Mouse (Mus musculus) spleen, postnatal 4 days (tissue): ENCODE results near the gene Slc9a7.
A peak's percentile ranks its signal among the peaks of the same experiment; 100 is the strongest.

Experiments
- DNase-seq, 2 experiments: peaks; one replicate each; pipeline ENCODE4 v3.0.0; 2022; ENCODE audit warnings: low spot score in 2 of 2

Gene Slc9a7

DNA sequence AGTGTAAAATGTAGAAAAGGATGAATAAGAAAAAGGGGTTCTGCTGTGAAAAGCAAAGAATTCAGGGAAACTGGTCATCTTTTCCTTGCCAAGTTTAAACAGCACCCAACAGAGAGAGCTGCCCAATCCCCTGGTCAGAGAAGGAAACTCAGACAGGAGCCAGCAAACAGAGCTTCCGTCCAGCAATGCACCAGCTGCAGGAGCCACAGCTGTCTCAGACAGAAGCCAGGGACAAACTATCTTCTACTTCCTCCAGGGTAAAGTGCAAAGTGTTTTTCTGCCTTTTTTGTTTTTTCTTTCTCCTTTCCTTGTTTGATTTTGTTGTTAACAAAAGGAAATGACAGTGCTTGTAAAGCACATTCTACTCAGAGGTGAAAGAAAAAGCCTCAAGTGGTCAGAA, 131.3 kb downstream of the Slc9a7 start:
- no peak for DNase-seq

DNA sequence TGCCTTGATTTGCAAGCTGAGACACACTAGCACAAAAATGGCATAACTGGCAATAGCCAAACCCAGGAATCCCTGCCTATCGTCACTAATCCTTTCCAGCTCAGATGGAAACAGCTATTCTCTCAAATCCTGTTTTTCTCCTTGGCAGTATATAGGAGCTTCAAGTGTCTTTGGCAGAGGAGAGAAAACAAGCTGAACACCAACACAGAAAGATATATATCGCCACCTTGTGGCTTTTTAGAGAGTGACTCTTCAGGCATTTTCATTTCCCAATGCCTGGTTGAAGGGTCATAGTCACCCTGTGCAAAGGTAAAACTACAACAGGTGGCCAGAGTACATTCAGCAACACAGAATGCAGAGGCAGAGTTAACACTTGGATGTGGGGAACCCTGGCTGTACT, 134.1 kb downstream of the Slc9a7 start:
- DNase-seq = no peak

DNA sequence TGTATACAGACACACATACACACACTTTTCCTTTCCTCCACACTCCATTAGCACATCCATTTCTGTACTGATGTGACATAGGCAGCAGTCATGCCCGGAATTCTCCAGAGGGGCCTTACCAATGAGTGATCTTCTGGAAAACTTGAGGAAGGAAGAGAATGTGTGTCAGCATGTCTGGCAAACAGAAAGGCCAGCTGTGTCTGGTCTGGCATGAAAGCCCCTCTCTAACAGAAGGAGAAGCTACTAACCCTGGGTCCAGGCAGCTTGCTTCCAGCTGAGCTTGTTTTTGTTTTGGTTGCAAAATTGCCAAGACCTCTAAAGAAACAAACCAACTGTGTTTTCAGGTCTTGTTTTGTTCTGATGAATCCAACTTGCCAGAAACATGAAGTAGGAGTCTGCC, 162.1 kb downstream of the Slc9a7 start:
- DNase-seq = no peak

DNA sequence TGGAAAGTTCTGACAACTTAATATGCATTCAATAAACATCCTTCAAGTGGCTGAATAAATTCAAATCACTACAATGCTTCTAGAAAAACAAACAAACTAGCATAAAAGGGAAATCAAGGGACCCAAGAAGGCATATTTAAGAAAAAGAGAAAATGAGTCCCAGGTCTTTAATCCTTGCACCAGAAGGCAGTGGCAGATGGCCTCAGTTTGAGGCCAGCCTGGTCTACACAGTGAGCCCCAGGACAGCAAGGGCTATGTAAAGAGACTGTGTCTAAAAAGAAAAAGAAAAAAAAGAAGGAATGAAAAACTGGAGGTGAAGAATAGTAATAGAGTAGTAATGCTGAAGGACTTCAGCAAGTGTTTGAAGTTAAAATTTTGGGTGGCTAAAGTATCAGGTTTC, 162.7 kb downstream of the Slc9a7 start:
- DNase-seq = no peak

DNA sequence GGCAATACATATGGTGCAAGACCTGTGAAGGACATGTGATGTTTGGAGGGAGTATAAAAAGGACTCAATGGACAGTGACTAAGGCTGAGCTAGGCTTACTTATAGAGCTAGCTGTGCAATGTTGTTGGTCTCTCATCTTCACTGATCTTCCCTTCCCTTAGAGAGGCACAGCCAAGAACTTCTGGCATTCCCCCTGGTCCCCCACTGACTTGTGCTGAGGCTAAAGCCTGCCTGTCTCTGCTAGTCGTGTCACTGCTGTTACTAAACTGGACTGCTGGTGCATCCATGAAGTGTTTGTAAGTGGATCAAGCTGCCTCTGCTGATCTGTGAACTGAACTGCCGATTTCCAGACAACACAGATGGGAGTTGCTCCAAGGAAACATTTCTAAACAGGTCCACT, 166.1 kb downstream of the Slc9a7 start:
- DNase-seq = no peak

DNA sequence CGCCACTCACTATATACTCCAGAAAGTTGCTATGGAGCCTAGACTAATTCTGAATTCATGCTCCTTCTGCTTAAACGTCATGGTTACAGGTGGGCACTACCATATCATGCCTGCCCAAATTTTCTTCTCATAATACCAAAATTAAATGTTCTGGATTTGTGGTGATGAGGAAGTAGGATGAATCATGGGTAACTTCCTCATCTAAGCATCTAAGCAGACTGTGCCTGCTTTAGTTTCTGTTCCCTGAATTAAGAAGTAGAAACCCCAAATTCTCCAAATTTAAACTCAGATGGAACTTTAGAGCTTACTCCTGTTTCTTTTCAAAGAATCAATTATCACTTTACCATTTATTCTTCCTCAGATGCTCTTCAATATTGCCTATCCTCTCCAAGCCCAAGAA, 173.9 kb downstream of the Slc9a7 start:
- no peak for DNase-seq

DNA sequence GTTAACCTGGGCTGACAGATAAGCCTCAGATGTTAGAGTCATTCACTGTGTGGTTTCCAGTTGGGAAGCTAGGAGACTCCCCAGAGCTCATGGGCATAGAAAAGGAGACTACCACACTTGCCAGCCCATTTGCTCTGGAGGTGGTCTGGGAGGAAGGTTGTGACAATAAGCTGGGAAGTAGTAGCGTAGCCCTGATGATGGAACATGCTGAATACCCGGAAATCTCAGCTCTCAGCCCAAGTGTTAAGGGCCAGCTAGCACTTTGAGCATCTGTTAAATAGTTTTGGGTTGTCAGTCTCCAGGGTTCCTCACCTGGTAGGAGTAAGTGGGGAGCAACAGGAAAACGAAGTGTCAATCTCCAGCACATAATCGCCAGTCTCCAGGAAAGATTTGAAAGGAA, 221.4 kb downstream of the Slc9a7 start:
- no peak for DNase-seq

DNA sequence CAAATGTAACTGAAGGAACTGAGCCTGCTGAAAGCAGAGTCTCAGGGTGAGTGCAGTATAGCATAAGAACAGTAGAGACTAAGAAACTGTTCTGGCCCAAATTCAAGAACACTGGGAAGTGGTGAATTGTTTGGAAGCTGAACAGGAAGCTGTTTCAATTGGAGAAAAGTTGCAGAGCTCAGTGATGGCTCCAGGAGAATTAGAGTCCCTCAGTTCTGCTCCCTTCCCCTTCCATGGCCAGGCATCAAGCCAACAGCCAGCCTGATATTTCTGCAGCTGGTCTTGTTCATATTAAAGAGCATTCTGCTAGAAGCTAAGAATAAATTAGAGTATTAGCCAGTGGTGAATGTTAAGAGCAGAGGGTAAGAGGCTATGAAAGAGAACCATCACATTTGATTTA, 225.0 kb downstream of the Slc9a7 start:
- no peak for DNase-seq

DNA sequence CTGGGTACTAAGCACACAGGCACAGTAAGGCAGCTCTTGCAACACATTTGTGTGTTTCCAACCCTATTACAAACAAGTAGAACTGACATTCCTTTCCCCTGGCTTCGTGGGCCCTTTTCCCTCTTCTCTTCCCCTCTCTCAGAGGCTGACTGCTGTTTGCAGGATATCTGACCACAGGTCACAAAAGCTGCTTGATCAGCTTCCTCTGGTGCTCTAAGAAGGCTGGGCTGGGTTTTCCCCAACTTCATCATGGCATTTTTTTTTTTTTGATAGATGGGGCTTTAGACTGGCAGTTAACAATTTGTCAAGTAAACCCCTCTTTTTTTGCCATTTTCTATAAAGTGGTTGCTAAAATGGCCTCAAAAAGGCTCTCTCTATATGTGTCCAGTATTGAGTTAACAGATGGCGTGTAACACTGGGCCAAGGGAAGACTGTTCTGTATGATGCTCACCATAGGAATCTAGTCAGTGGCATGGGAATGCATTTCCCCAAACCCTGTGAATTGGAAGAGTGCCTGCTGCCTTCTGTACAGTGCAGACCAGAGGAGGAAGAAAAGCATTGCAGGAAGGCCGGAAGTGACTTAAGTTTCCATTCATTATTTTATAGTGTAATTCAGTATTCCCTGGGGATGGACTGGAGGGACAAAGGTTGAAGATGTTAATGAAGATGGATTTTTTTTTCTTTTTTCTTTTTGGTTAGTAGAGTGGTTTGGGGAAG, 229.7 kb downstream of the Slc9a7 start:
- no peak for DNase-seq

DNA sequence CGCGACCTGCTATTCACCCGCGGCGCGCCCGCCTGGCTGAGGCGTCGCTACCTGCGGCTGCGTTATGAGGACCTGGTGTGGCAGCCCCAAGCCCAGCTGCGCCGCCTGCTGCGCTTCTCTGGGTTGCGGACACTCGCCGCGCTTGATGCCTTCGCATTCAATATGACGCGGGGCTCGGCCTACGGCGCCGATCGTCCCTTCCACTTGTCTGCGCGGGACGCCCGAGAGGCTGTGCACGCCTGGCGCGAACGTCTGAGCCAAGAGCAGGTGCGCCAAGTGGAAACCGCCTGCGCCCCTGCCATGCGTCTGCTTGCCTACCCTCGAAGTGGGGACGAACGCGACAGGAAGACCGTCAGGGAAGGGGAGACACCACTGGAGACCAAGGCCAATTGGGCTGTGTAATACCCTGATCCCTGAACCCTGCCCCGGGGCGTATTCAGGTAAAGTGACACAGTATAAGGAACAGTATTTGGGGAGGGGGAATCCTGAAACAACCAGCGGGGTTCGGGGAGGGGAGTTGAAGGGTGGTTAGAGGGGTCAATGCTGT, 230.8 kb downstream of the Slc9a7 start:
- peak in 1 of 2 experiments; percentile 61 for DNase-seq

DNA sequence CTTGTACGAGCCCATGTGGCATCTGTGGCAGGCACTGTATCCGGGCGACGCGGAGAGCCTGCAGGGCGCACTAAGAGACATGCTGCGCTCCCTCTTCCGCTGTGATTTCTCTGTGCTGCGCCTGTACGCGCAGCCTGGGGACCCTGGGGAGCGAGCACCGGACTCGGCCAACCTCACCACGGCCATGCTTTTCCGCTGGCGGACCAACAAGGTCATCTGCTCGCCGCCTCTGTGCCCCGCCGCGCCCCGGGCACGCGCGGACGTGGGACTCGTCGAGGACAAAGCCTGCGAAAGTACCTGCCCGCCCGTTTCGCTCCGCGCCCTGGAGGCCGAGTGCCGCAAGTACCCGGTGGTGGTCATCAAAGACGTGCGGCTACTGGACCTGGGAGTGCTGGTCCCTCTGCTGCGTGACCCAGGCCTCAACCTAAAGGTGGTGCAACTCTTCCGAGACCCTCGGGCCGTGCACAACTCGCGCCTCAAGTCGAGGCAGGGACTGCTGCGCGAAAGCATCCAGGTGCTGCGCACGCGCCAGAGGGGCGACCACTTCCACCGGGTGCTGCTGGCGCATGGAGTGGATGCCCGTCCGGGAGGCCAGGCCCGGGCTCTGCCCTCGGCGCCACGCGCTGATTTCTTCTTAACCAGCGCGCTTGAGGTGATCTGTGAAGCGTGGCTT, 231.4 kb downstream of the Slc9a7 start:
- DNase-seq = peak in 1 of 2 experiments; percentile 62

DNA sequence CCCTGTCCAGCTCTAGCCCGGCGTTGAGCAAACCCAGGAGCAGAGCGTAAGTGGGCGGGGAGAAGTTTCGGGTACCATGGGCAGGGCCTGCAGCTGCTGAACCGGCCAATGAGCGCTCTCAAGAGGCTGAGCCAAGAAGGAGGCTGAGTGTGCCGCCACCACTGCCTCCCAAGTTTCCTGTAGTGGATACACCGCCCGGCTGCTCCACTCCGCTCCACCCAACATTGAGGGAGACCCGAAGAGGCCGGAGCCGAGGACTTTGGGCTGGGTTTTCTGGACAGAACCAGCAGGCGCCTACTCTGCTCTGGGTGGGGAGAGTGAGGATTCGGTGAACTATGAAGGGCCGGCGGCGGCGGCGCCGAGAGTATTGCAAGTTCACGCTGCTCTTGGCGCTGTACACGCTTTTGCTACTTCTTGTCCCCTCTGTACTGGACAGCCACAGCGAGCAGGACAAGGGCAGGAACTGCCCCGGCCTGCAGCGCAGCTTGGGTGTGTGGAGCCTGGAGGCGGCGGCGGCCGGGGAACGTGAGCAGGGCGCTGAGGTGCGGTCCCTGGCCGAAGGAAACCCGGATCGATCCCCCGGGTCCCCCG, 232.1 kb downstream of the Slc9a7 start, which contains the start of gene Chst7:
Gene Chst7, plus strand, starts transcription at position 180 of the 591 bp plus-strand sequence.
- peak; percentile 16 to 61 for DNase-seq
